Mouse (Mus musculus): ENCODE results near the gene Ctnna2.

DNA sequence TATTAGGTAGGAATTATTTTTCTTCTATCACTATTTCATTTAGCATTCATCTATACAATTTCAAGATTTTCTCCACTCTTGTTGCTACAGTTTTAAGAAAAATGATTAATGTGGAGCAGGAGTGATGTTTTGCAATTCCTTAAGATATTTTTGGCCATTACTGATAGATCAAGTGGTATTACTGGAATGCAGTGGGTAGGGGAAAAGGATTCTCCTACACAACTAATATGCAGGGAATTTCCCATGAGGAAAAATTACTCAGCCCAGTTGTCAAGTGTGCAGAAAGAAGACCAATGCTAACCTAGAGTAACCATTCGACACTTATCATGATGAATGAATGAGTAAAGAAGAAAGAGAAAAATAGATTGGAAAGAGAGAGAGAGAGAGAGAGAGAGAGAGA is 587.8 kb downstream of the Ctnna2 start:
- no peak for TF ChIP-seq POLR2A (IDR thresholded peaks at IDR 0.05; ENCODE audit: control insufficient read depth, extremely low read depth, insufficient read depth, low read length, poor library complexity)
- TF ChIP-seq CTCF (IDR thresholded peaks at IDR 0.05; ENCODE audit: borderline replicate concordance, control insufficient read depth, extremely low read depth, insufficient read depth, low read length, poor library complexity), result no peak

Measured in thymus, adult 2 months (tissue).